Mouse (Mus musculus) hindbrain, embryonic 11.5 days (tissue): ENCODE measurements around the gene BC005537. TPM values are rescaled to one million over a fixed set of nuclear protein-coding genes. Genes with fewer than 3 reads are reported as not detected.

ENCODE experiments used
- ATAC-seq: fragments of 200-750 bp; cut with Nextera tagmentation; 2 replicates; pipeline ENCODE4 v1.8.0; 2017; ENCODE audit warnings: mild to moderate bottlenecking, moderate TSS enrichment, moderate library complexity; ENCODE audit not compliant: low FRiP score
- DNase-seq: peaks from one replicate; pipeline ENCODE4 v3.0.0-alpha.2; 2015; ENCODE audit warnings: low spot score
- H3K27ac ChIP-seq: fragments of 300-500 bp; sonication (generic); 2 replicates; pipeline ENCODE4 v1.5.1; 2014; ENCODE audit warnings: mild to moderate bottlenecking, low read depth, low read length
- H3K27me3 ChIP-seq: fragments of 300-500 bp; sonication (generic); 2 replicates; pipeline ENCODE4 v1.6.1; 2014; ENCODE audit warnings: mild to moderate bottlenecking, low read length, moderate library complexity, mixed read lengths; ENCODE audit not compliant: control insufficient read depth, insufficient read depth
- H3K36me3 ChIP-seq: fragments of 300-500 bp; sonication (generic); 2 replicates; pipeline ENCODE4 v1.6.1; 2014; ENCODE audit warnings: mild to moderate bottlenecking, low read length, moderate library complexity, mixed read lengths; ENCODE audit not compliant: control insufficient read depth, insufficient read depth
- H3K4me1 ChIP-seq: fragments of 300-500 bp; sonication (generic); replicated peaks from 2 replicates; pipeline ENCODE4 v1.6.1; 2014; ENCODE audit warnings: low read length, mixed read lengths; ENCODE audit not compliant: control insufficient read depth, insufficient read depth
- H3K4me2 ChIP-seq: fragments of 300-500 bp; sonication (generic); replicated peaks from 2 replicates; pipeline ENCODE4 v1.6.1; 2014; ENCODE audit warnings: mild to moderate bottlenecking, low read depth, low read length
- H3K4me3 ChIP-seq: fragments of 300-500 bp; sonication (generic); 2 replicates; pipeline ENCODE4 v1.5.1; 2014; ENCODE audit warnings: low read depth, low read length
- H3K9ac ChIP-seq: fragments of 300-500 bp; sonication (generic); 2 replicates; pipeline ENCODE4 v1.6.1; 2014; ENCODE audit warnings: low read depth, low read length
- H3K9me3 ChIP-seq: fragments of 300-500 bp; sonication (generic); 2 replicates; pipeline ENCODE4 v1.6.1; 2016; ENCODE audit warnings: low read length; ENCODE audit not compliant: control insufficient read depth
- WGBS: fragments of 180-500 bp; shearing (Covaris S2); extraction: QIAGEN DNeasy Blood & Tissue Kit; methylation state at CpG from one replicate; pipeline ENCODE4 v1.1.7; 2014; 5-methylcytosine and 5-hydroxymethylcytosine counted together
- polyA plus RNA-seq: library from polyadenylated mRNA; unstranded; fragments of >200 nt; fragmentation: Nextera tagmentation; extraction: Ambion mirVana; gene quantifications from 2 replicates; pipeline ENCODE4 v1.2.1, GENCODE M21; 2014

BC005537 gene
- 23.4 and 39.7 TPM in 2 replicates for polyA plus RNA-seq

- H3K9me3 ChIP-seq, result no peaks in the 10 kb centered on the region
- H3K4me2 ChIP-seq, result peak within 1 kb of the TSS; percentile 79
- H3K9ac ChIP-seq, result peak within 1 kb of the TSS; percentile 96
- 0 out of 2 replicates have a peak, but pooled peaks cover 2% of the 10 kb centered on the region for H3K4me1 ChIP-seq
- H3K4me3 ChIP-seq, result peak within 1 kb of the TSS; percentile 99
- H3K36me3 ChIP-seq, result no peaks in the 10 kb centered on the region
- ATAC-seq (peak; percentile 61), DNase-seq (peak; percentile 78)
- H3K27ac ChIP-seq, result peak within 1 kb of the TSS; percentile 98
- H3K27me3 ChIP-seq, result no peaks in the 10 kb centered on the region
- 2% methylated on average over 45 of the region's 74 CpGs for WGBS
Observed at GRCm38 (mm10) chr13:24801308-24801921, at the start of gene BC005537. Gene BC005537 (plus strand): TSS chr13:24801657.

- Histone ChIP-seq H3K9ac (no peak overlapping the region), H3K27ac (no peak overlapping the region), H3K4me2 (no peak overlapping the region), H3K9me3 (no peaks in the 10 kb centered on the region), H3K4me3 (no peak overlapping the region), H3K36me3 (0 out of 2 replicates have a peak, but pooled peaks cover 2% of the 10 kb centered on the region), H3K27me3 (no peaks in the 10 kb centered on the region), H3K4me1 (no peaks in the 10 kb centered on the region)
- no peak for ATAC-seq
- DNase-seq, result no peak
- 92% methylated on average over 3 of the region's 3 CpGs for WGBS
Observed at GRCm38 (mm10) chr13:24756756-24757155, 44.7 kb upstream of the BC005537 start.

- no peak for DNase-seq
- no peak overlapping the region for H3K27ac ChIP-seq
- no peaks in the 10 kb centered on the region for H3K9me3 ChIP-seq
- no peaks in the 10 kb centered on the region for H3K4me1 ChIP-seq
- H3K4me2 ChIP-seq, result no peak overlapping the region
- no peaks in the 10 kb centered on the region for H3K27me3 ChIP-seq
- ATAC-seq, result no peak
- H3K4me3 ChIP-seq, result no peak overlapping the region
- 83% methylated on average over 12 of the region's 12 CpGs for WGBS
- no peak overlapping the region for H3K9ac ChIP-seq
- H3K36me3 ChIP-seq, result 0 out of 2 replicates have a peak, but pooled peaks cover 2% of the 10 kb centered on the region
Observed at GRCm38 (mm10) chr13:24757820-24758564, 43.5 kb upstream of the BC005537 start.

DNA sequence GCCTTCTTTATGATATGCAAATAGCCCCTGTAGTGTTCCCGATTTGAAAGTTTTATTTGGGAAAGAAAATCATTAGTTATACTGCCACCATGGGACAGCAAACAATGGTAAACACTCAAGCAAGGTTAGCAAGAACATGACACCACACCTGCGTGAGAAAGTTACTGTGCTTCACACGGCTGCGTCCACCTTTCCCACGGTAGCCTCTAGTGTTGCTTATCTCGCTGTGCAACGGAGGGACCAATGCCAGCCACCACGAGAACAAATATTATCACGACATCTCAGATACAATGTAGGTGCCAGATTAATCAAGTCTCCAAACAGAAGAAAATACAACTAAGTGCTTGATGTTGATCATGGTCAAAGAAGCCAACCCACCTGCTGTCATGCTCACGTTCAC, 42.0 kb upstream of the BC005537 start:
- H3K36me3 ChIP-seq, result no peaks in the 10 kb centered on the region
- DNase-seq (no peak), ATAC-seq (no peak)
- H3K4me2 ChIP-seq, result no peak overlapping the region
- no peak overlapping the region for H3K4me3 ChIP-seq
- no peak overlapping the region for H3K9ac ChIP-seq
- no peaks in the 10 kb centered on the region for H3K4me1 ChIP-seq
- no peaks in the 10 kb centered on the region for H3K9me3 ChIP-seq
- 94% methylated on average over 10 of the region's 10 CpGs for WGBS
- H3K27ac ChIP-seq, result no peak overlapping the region
- H3K27me3 ChIP-seq, result no peaks in the 10 kb centered on the region

- peak overlapping the region; percentile 95; the same call in 1 of the 2 replicates for H3K4me3 ChIP-seq
- no peaks in the 10 kb centered on the region for H3K4me1 ChIP-seq
- DNase-seq, result no peak
- no peak for ATAC-seq
- H3K4me2 ChIP-seq, result peak overlapping the region; percentile 69; the same call in 1 of the 2 replicates
- H3K9ac ChIP-seq, result no peak overlapping the region
- no peaks in the 10 kb centered on the region for H3K9me3 ChIP-seq
- WGBS, result 83% methylated on average over 5 of the region's 5 CpGs
- H3K27me3 ChIP-seq, result no peaks in the 10 kb centered on the region
- no peak overlapping the region for H3K27ac ChIP-seq
- no peaks in the 10 kb centered on the region for H3K36me3 ChIP-seq
Observed at GRCm38 (mm10) chr13:24760351-24760870, 41.0 kb upstream of the BC005537 start.

GRCm38 (mm10) chr13:24761083-24761402, 40.4 kb upstream of the BC005537 start:
- Histone ChIP-seq H3K4me1 (no peaks in the 10 kb centered on the region), H3K36me3 (no peaks in the 10 kb centered on the region), H3K27me3 (no peaks in the 10 kb centered on the region), H3K4me3 (peak overlapping the region; percentile 95), H3K9ac (peak overlapping the region; percentile 82), H3K4me2 (peak overlapping the region; percentile 69), H3K9me3 (no peaks in the 10 kb centered on the region), H3K27ac (no peak overlapping the region)
- WGBS, result 7% methylated on average over 10 of the region's 10 CpGs
- no peak for ATAC-seq
- DNase-seq, result no peak

DNA sequence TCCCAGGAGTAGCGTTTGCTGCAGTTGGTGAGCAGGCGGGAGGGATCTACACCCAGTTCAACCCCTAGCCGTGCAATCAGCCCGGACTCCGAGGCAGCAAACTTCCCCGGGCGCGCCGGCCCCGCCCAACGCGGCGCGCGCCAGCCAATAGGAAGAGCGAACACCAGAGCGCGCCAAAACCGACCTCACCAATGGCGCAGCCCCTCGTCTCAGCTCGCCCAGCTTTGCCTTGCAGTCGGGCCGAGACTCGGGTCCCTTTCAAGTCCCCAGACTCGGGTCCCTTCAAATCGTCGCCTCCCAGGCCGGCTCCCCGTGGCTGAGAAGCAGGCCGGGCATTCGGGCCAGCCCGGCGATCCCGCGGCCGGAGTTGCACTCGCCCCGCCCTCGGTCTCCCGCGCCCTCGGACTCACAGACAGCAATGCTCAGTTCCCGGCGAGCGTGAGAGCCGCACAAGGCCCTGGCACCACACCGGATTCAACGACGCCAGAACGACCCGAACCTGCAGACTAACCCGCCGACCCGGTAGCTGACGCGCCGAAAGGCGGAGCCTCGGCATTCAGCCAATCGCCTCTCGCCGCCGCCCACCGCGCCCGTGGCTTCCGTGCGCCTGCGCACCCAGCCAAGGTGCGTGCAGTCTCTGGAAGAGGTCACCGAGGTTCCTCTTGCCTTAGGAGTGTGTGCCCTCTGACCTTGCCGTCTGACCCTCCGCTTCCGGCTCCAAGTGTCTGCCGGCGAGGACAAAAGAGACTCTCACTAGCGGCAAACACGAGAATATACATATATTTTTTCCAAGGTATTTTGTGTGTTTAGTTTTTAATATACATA, 39.8 kb upstream of the BC005537 start, which contains the start of gene Gmnn:
Gene Gmnn, minus strand, starts transcription at position 521 of the 825 bp plus-strand sequence.
- WGBS, result under 1% methylated on average over 74 of the region's 79 CpGs
- Histone ChIP-seq H3K4me1 (no peaks in the 10 kb centered on the region), H3K4me3 (peak within 1 kb of the TSS; percentile 95), H3K36me3 (no peaks in the 10 kb centered on the region), H3K27ac (peak within 1 kb of the TSS; percentile 83), H3K27me3 (no peaks in the 10 kb centered on the region), H3K4me2 (peak within 1 kb of the TSS; percentile 69), H3K9me3 (no peaks in the 10 kb centered on the region), H3K9ac (peak within 1 kb of the TSS; percentile 82)
- ATAC-seq (peak; percentile 99), DNase-seq (peak; percentile 92)

- H3K4me1 ChIP-seq, result no peaks in the 10 kb centered on the region
- no peaks in the 10 kb centered on the region for H3K27me3 ChIP-seq
- no peaks in the 10 kb centered on the region for H3K36me3 ChIP-seq
- DNase-seq (no peak), ATAC-seq (no peak)
- WGBS, result 35% methylated on average over 4 of the region's 4 CpGs
- peak overlapping the region; percentile 69 for H3K4me2 ChIP-seq
- H3K9ac ChIP-seq, result peak overlapping the region; percentile 82; the same call in 1 of the 2 replicates
- H3K4me3 ChIP-seq, result peak overlapping the region; percentile 95
- no peaks in the 10 kb centered on the region for H3K9me3 ChIP-seq
- no peak overlapping the region for H3K27ac ChIP-seq
Observed at GRCm38 (mm10) chr13:24762254-24762653, 39.2 kb upstream of the BC005537 start.
